Mouse (Mus musculus) lung, embryonic 15.5 days (tissue): ENCODE results near the gene Maz. TPM values are rescaled to one million over a fixed set of nuclear protein-coding genes. Genes with fewer than 3 reads are reported as not detected.

Experiments used
- microRNA-seq: library from miRNA; unstranded; fragments of <30 nt; microRNA quantifications from one replicate; pipeline ENCODE4, GENCODE M21; 2016
- polyA plus RNA-seq: library from polyadenylated mRNA; unstranded; fragments of >200 nt; fragmentation: Nextera tagmentation; extraction: Ambion mirVana; gene quantifications from 2 replicates; pipeline ENCODE4 v1.2.1, GENCODE M21; 2015

Maz gene
- polyA plus RNA-seq, 1 experiment from 2014 or later: 73.0 TPM

Small RNAs within 50 kb of the gene (microRNA-seq; reads per million reads assigned to microRNA genes)
- gene Gm44343: not detected

Other genes with a start within 250 kb of the Maz start
- gene Tbx6, start 245.6 kb downstream of the Maz start, polyA plus RNA-seq: 0.26 and 0.51 TPM in 2 replicates
- gene Ppp4c, start 234.5 kb downstream of the Maz start, polyA plus RNA-seq: 260 and 262 TPM in 2 replicates
- 0.10 and 0.19 TPM in 2 replicates for gene Fam57b, start 229.4 kb downstream of the Maz start, polyA plus RNA-seq
- gene 4930451I11Rik, start 195.4 kb downstream of the Maz start, polyA plus RNA-seq: not detected in 2 replicates
- gene Doc2a, start 179.6 kb downstream of the Maz start, polyA plus RNA-seq: 0.81 and 1.1 TPM in 2 replicates
- 31.6 and 34.4 TPM in 2 replicates for gene Hirip3, start 165.1 kb downstream of the Maz start, polyA plus RNA-seq
- gene Ino80e, start 164.7 kb downstream of the Maz start, polyA plus RNA-seq: 76.6 and 78.3 TPM in 2 replicates
- 48.0 and 55.0 TPM in 2 replicates for gene Taok2, start 142.3 kb downstream of the Maz start, polyA plus RNA-seq
- 31.6 and 32.9 TPM in 2 replicates for gene Tmem219, start 104.1 kb downstream of the Maz start, polyA plus RNA-seq
- 13.6 and 15.0 TPM in 2 replicates for gene Kctd13, start 98.2 kb downstream of the Maz start, polyA plus RNA-seq
- gene Asphd1, start 77.5 kb downstream of the Maz start, polyA plus RNA-seq: 0.09 TPM in 1 of 2 replicates, not detected in the other
- gene Sez6l2, start 76.5 kb downstream of the Maz start, polyA plus RNA-seq: 0.16 and 0.89 TPM in 2 replicates
- 110 and 117 TPM in 2 replicates for gene Cdipt, start 51.1 kb downstream of the Maz start, polyA plus RNA-seq
- 1.3 and 2.1 TPM in 2 replicates for gene Cdiptos, start 50.9 kb downstream of the Maz start, polyA plus RNA-seq
- gene Mvp, start 12.4 kb downstream of the Maz start, polyA plus RNA-seq: 13.0 and 13.9 TPM in 2 replicates
- gene Pagr1b, start 10.6 kb downstream of the Maz start, polyA plus RNA-seq: not detected in 2 replicates
- 63.5 and 86.1 TPM in 2 replicates for gene Pagr1a, start 9.7 kb downstream of the Maz start, polyA plus RNA-seq
- gene Gm42742, start 5.9 kb downstream of the Maz start, polyA plus RNA-seq: 23.7 and 46.1 TPM in 2 replicates
- gene Prrt2, start 5.8 kb downstream of the Maz start, polyA plus RNA-seq: 3.0 and 3.9 TPM in 2 replicates
- gene Kif22, start 15.4 kb upstream of the Maz start, polyA plus RNA-seq: 158 and 165 TPM in 2 replicates
- gene Zg16, start 60.3 kb upstream of the Maz start, polyA plus RNA-seq: not detected in 2 replicates
- 7.7 and 10.1 TPM in 2 replicates for gene AI467606, start 64.3 kb upstream of the Maz start, polyA plus RNA-seq
- gene Qprt, start 95.2 kb upstream of the Maz start, polyA plus RNA-seq: 0.64 and 1.0 TPM in 2 replicates
- 0.24 and 0.47 TPM in 2 replicates for gene Spn, start 110.8 kb upstream of the Maz start, polyA plus RNA-seq
- gene Cd2bp2, start 169.0 kb upstream of the Maz start, polyA plus RNA-seq: 61.7 and 63.6 TPM in 2 replicates
- 27.0 and 29.8 TPM in 2 replicates for gene Tbc1d10b, start 181.4 kb upstream of the Maz start, polyA plus RNA-seq
- gene Mylpf, start 181.9 kb upstream of the Maz start, polyA plus RNA-seq: 14.0 and 21.2 TPM in 2 replicates
- gene Zfp553, start 206.0 kb upstream of the Maz start, polyA plus RNA-seq: 36.8 and 37.4 TPM in 2 replicates
- 21.7 and 28.9 TPM in 2 replicates for gene Sept1, start 206.1 kb upstream of the Maz start, polyA plus RNA-seq
- gene Zfp771, start 217.2 kb upstream of the Maz start, polyA plus RNA-seq: 61.9 and 63.0 TPM in 2 replicates
- 161 and 190 TPM in 2 replicates for gene Dctpp1, start 233.7 kb upstream of the Maz start, polyA plus RNA-seq
- 66.9 and 69.3 TPM in 2 replicates for gene Sephs2, start 247.0 kb upstream of the Maz start, polyA plus RNA-seq